Mouse (Mus musculus) olfactory bulb, adult 2 months (tissue): Measurements from ENCODE around the gene Shisa2.

Source experiments
- CTCF ChIP-seq: fragments of 200-500 bp; IDR thresholded peaks from 2 replicates; pipeline ENCODE4 v1.5.1; 2012; ENCODE audit warnings: low read depth, mild to moderate bottlenecking, low read length, moderate library complexity; ENCODE audit not compliant: insufficient read depth
- POLR2A ChIP-seq: fragments of 200-500 bp; IDR thresholded peaks from 2 replicates; pipeline ENCODE4 v1.6.1; 2012; ENCODE audit warnings: mild to moderate bottlenecking, low read depth, low read length, moderate library complexity; ENCODE audit not compliant: insufficient read depth

DNA sequence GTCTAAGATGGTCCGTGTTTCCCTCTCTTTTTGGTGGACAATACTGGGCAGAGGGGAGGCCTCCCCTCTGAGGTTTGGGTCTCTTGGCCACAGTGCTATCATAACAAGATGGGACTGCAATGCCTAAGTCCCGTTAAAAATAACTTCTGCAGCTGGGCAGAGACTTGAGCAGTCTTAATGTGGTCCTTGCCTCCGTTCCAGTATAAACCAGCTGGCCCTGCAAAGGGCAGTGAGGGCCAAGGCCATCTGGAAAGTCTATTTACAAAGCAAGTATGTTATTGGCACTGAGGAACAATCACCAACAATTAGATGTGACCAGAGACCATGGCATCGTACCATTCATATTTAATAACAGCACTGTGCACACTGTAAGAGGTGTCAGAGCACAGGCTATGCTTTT lies 50.2 kb downstream of the Shisa2 start:
- no peak for TF ChIP-seq CTCF
- no peak for TF ChIP-seq POLR2A
